Mouse (Mus musculus) adipose tissue, adult 10 weeks (tissue): ENCODE measurements around the gene Ap1m2. TPM values are rescaled to one million over a fixed set of nuclear protein-coding genes. Genes with fewer than 3 reads are reported as not detected.

Source experiments
- polyA plus RNA-seq: library from polyadenylated mRNA; stranded (reverse); fragments of 350-450 nt; fragmentation: Illumina TruSeq; extraction: RNeasy Lipid Tissue Mini Kit (QIAGEN cat#74804); gene quantifications from one replicate; pipeline ENCODE4 v1.2.3, GENCODE M21; 2014; ENCODE audit warnings: low read depth, low replicate concordance

Ap1m2 gene
- polyA plus RNA-seq: 73.5 TPM

DNA sequence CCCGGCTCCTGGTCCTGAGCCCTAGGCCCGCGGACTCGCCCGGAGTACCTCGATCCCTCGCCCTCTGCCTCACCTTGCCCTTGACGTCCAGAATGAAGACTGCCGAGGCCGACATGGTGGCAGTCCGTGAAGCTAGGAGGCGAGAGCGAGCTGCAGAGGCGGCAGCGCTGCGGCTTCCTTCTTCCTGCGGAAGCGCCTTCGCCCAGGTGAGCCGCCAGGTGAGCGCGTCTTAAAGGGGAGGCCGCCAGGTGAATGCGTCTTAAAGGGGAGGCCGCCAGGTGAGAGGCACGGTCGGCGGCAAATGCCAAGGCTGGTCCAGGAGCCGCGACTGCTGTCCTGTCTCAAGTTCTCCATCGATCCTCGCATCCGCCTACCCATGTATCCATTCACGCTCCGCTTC lies at the start of gene Ap1m2:
Gene Ap1m2 (minus strand): TSS at position 204 of the 400 bp plus-strand sequence.

DNA sequence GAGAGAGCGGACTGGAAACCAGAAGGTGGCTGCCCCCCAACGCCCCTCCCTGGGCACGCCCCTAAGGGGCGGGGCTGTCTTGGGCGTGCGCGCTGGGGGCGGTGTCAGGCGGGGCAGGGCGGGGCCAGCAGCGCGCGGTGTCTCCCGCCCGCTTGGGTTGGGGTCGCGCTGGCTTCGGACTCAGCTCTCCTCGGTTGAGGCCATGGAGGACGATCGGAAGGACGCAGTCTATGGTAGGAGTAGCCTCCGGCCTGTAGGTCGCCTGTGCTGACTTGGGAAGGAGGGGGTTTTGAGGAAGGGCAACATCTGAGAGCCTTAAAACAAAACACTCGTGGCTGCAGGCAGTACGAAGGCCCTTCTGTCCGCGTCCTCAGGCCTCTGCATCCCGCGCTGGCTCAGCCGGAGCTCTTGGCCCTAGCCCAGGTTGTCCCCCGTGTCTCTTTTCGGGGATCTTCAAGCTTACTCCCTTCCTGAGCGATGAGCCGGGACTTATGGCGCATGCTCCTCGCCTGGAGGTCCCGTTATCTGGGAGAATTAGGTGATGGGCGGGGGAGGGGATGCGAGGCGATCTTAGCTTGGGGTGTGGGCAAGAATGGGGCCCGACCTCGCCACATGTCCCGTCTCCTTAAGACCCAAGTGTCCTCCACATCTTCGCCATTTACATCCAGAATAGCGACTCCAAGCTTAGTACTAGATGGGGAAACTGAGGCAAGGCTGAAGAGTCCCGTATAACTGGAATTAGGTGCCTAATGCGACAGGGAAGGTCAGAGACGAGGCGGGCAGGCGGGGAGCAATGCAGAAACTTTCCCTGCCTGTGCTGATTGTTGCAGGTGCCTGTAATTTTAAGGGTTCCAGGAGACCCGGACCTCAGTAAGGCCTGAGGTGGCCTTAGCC lies 8.7 kb upstream of the Ap1m2 start, which contains the start of gene Slc44a2:
Gene Slc44a2 (plus strand): TSS at position 80 of the 894 bp plus-strand sequence.

DNA sequence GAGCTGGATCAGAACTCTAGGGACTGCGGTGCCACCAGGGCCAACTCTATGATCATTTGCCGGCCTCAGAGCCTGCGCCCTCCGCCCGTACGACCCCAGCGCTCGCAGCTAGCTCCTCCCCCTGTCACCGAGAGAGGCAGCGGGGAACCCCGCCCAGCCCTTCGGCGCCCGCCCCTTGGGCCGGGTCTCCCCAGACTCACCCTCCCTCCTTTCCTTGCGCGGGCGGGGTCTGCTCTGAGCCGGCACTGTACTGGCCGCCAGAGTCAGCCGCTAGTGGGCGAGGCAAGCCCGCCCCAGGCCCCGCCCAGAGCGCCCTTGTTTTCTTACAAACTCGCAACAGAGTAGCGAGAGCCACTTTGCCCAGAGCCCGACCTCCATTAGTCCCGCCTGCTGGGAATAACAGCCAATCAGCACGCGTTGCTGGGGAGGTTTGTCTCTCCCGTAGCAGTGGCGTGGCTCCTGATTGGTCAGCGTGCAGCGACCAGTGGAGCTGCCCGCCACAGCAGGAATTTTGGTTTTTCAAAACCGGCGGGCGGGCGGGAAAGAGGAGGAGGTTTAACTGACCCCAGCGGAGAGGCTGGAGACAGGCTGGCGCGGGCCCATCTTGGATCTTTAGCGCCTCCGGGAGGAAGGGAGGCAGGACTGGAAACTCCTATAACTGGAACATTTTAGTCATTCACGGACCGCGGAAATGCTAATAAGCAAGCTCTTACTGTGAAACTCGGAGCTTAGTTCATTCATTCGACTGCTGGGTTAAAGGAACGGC lies 20.9 kb downstream of the Ap1m2 start, which contains the start of gene Cdkn2d:
Gene Cdkn2d (minus strand): TSS at position 386 of the 766 bp plus-strand sequence.

DNA sequence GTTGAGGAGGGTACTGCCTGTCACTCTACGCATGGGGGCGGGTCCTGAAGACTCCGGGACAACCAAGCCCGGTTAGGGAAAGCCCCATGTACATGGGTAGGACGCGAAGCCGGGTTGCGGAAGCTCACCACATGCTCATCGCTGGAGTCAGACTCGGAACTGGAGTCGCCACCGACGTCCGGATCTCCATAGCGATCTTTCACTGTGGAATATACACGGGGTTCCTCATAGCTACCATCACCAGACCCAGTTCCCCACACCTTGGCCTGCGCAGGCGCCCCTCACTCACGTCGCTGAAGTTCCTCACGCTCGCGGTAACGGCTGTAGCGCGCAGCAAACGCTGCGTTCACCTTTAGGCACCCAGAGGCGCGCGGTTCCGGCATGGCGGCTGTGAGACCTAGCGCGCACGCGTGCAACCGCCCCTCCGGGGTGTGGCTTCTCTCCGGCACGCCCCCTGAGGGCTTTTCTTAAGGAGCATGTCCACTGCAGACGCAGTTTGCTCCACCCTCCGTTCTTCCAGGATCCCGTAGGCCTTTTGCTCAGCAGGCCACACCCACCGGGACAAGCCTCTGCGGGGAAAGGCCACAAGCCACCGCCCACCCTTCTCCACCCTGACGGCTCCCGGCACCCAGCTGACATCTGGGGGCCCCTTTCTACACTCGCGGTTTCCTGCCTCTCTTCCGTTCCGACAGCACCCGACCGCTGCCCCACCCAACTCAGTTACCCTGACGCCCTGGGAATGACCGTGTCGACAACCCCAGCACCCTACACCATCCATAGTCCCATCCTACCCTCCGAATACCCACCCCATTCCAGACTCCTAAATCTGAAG lies 24.4 kb downstream of the Ap1m2 start, which contains the start of gene Kri1:
Gene Kri1 (minus strand): TSS at position 399 of the 832 bp plus-strand sequence.

DNA sequence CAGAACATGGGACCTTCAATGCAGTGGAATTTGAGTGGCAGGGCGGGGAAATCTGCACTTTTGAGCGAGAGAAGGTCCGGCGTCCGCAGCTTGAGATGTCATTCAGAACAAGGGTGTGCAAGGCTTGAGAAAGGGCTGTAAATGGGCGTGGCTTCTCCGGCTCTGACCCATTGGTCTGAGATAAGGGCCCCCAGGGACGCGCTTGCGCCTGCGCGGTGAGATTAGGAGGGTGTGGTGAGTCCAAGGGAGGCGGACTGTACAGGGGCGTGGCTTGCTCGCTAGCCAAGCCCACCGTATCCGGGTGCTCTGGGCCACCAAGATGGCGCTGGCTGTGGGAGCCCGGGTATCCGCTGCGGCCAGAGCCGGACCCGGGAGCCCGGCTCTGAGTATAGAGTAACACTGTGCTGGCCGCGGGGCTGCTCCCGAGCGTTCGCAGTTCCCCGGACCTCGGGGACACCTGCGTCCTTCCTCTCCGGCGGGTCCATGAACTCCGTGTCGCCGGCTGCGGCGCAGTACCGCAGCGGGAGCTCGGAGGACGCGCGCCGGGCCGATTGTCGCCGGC lies 47.1 kb downstream of the Ap1m2 start, which contains the start of gene Atg4d:
Gene Atg4d (plus strand): TSS at position 294 of the 562 bp plus-strand sequence.

DNA sequence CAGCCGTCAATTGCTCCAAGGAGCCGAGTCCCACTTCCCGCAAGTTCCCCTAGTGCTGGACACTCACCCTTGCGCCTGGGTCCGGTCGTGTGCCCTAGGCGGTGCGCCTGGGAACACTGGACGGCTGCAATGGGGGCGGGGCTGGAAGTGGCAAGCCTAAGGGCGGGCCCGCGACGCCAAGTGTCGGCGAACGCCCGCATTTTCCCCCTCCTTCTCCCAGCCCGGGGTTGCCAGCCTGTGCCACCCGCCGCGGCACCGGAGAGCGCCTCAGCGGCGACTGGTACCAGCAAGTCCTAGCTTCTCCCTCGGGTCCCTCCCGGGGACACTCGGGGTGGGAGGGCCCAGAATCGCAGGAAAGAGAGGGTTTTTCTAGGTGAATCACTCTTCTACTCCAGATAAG lies 63.8 kb downstream of the Ap1m2 start, which contains the start of gene S1pr5:
Gene S1pr5 (minus strand): TSS at position 118 of the 400 bp plus-strand sequence.

Other genes with a start within 250 kb of the Ap1m2 start
- not detected for gene Zglp1, start 245.2 kb downstream of the Ap1m2 start, polyA plus RNA-seq
- not detected for gene Gm49373, start 239.2 kb downstream of the Ap1m2 start, polyA plus RNA-seq
- 38.2 TPM for gene Fdx1l, start 238.7 kb downstream of the Ap1m2 start, polyA plus RNA-seq
- gene Gm38431, start 220.3 kb downstream of the Ap1m2 start, polyA plus RNA-seq: 1.4 TPM
- 32.1 TPM for gene Raver1, start 220.3 kb downstream of the Ap1m2 start, polyA plus RNA-seq
- gene Tyk2, start 181.1 kb downstream of the Ap1m2 start, polyA plus RNA-seq: 17.2 TPM
- 120 TPM for gene Cdc37, start 162.4 kb downstream of the Ap1m2 start, polyA plus RNA-seq
- gene Pde4a, start 146.6 kb downstream of the Ap1m2 start, polyA plus RNA-seq: 16.0 TPM
- gene Keap1, start 73.0 kb downstream of the Ap1m2 start, polyA plus RNA-seq: 33.5 TPM
- not detected for gene S1pr5, start 63.9 kb downstream of the Ap1m2 start, polyA plus RNA-seq
- gene Atg4d, start 47.0 kb downstream of the Ap1m2 start, polyA plus RNA-seq: 18.9 TPM
- 30.1 TPM for gene Kri1, start 24.4 kb downstream of the Ap1m2 start, polyA plus RNA-seq
- gene Cdkn2d, start 20.9 kb downstream of the Ap1m2 start, polyA plus RNA-seq: 13.7 TPM
- 39.7 TPM for gene Slc44a2, start 8.4 kb upstream of the Ap1m2 start, polyA plus RNA-seq
- gene Ilf3, start 55.5 kb upstream of the Ap1m2 start, polyA plus RNA-seq: 44.6 TPM
- gene Qtrt1, start 99.5 kb upstream of the Ap1m2 start, polyA plus RNA-seq: 10.2 TPM
- gene Dnm2, start 112.6 kb upstream of the Ap1m2 start, polyA plus RNA-seq: 77.4 TPM
- 25.3 TPM for gene Tmed1, start 197.9 kb upstream of the Ap1m2 start, polyA plus RNA-seq
- 5.3 TPM for gene AB124611, start 213.8 kb upstream of the Ap1m2 start, polyA plus RNA-seq
- gene Carm1, start 234.6 kb upstream of the Ap1m2 start, polyA plus RNA-seq: 34.6 TPM